Mouse (Mus musculus) thymus, adult 2 months (tissue): ENCODE results near the gene Dhx16. TPM values are rescaled to one million over a fixed set of nuclear protein-coding genes. Genes with fewer than 3 reads are reported as not detected.
A peak's percentile ranks its signal among the peaks of the same experiment; 100 is the strongest.

Source experiments
- DNase-seq: peaks from one replicate; pipeline ENCODE4 v3.0.0; 2021
- H3K27ac ChIP-seq: fragments of 200-500 bp; 2 replicates; pipeline ENCODE4 v1.5.1; 2012; ENCODE audit warnings: low read length, control low read depth; ENCODE audit not compliant: control insufficient read depth, insufficient read depth
- H3K27me3 ChIP-seq: fragments of 200-500 bp; 2 replicates; pipeline ENCODE4 v1.6.1; 2012; ENCODE audit warnings: mild to moderate bottlenecking, low read length, moderate library complexity, mixed read lengths; ENCODE audit not compliant: control insufficient read depth, insufficient read depth
- H3K36me3 ChIP-seq: fragments of 200-500 bp; 2 replicates; pipeline ENCODE4 v1.6.1; 2012; ENCODE audit warnings: mild to moderate bottlenecking, low read length, moderate library complexity; ENCODE audit not compliant: control insufficient read depth, insufficient read depth
- H3K4me1 ChIP-seq: fragments of 200-500 bp; replicated peaks from 2 replicates; pipeline ENCODE4 v1.6.1; 2012; ENCODE audit warnings: low read length; ENCODE audit not compliant: control insufficient read depth, insufficient read depth
- H3K4me3 ChIP-seq: fragments of 200-500 bp; 2 replicates; pipeline ENCODE4 v1.5.1; 2012; ENCODE audit warnings: mild to moderate bottlenecking, low read length, control low read depth, moderate library complexity; ENCODE audit not compliant: control insufficient read depth, insufficient read depth
- CTCF ChIP-seq: fragments of 200-500 bp; IDR thresholded peaks from 2 replicates; pipeline ENCODE4 v1.5.1; 2012; ENCODE audit warnings: mild to moderate bottlenecking, control low read depth, low read length, moderate library complexity, borderline replicate concordance; ENCODE audit not compliant: control insufficient read depth, poor library complexity, insufficient read depth; ENCODE audit errors: extremely low read depth
- POLR2A ChIP-seq: fragments of 200-500 bp; IDR thresholded peaks from 2 replicates; pipeline ENCODE4 v1.6.1; 2012; ENCODE audit warnings: mild to moderate bottlenecking, low read length, control low read depth, moderate library complexity; ENCODE audit not compliant: control insufficient read depth, poor library complexity, insufficient read depth; ENCODE audit errors: extremely low read depth
- WGBS: fragments of 180-500 bp; shearing (Covaris S2); methylation state at CpG from one replicate; pipeline ENCODE4 v1.1.7; 2018; 5-methylcytosine and 5-hydroxymethylcytosine counted together
- polyA plus RNA-seq: library from polyadenylated mRNA; depleted of rRNA; stranded (reverse); fragments of >200 nt; gene quantifications from 2 replicates; pipeline ENCODE4 v1.2.3, GENCODE M21; 2012; rRNA removed

Dhx16 gene
- 174 and 182 TPM in 2 replicates for polyA plus RNA-seq

DNA sequence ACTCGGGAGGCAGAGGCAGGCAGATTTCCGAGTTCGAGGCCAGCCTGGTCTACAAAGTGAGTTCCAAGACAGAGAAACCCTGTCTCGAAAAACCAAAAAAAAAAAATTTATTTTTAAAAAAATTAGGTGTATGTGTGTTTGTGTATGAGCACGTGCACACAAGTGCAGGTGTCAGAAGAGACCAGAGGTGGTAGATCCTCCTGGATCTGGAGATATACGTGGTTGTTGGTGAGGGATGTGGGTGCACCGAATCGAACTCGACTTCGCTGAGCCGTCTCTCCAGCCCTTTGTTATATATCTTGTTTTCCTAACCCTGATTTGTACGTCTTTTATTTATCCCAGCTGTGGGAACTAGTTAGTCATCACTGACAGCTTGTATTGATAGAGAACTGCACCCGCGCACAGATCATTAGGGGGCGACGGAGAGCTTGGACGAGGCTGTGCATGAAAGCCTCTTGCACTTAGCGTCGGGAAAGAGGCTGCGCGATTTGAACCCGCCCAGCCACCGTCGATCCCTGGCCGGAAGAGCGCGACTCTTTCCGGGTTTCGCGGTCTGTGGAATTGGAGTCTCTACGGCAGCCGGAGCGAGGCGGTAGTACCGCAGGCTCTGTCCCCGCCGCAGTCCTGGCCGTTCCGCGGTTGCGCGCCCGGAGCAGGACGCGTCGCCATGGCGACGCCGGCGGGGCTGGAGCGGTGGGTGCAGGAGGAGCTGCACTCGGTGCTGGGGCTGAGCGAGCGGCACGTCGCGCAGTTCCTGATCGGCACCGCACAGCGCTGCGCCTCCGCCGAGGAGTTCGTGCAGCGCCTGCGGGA is at the start of gene Dhx16:
Dhx16 (plus strand) TSS at position 575 of the 813 bp plus-strand sequence.
- Histone ChIP-seq H3K36me3 (peaks cover 34% of the 10 kb centered on the region), H3K4me3 (peak within 1 kb of the TSS; percentile 72), H3K27me3 (no peaks in the 10 kb centered on the region), H3K27ac (no peak within 1 kb of the TSS), H3K4me1 (peaks cover 7% of the 10 kb centered on the region)
- peak; percentile 97 for DNase-seq
- WGBS: 6% methylated on average over 66 of the region's 66 CpGs
- TF ChIP-seq POLR2A (0 out of 2 replicates have a peak, but pooled peaks have one; percentile 31), CTCF (peak; percentile 60; the same call in 1 of the 2 replicates)

GRCm38 (mm10) chr17:35832400-35833238 is 47.0 kb upstream of the Dhx16 start:
- DNase-seq: no peak
- Histone ChIP-seq H3K27me3 (no peaks in the 10 kb centered on the region), H3K4me1 (peaks cover 23% of the 10 kb centered on the region), H3K27ac (no peak overlapping the region), H3K4me3 (no peak overlapping the region), H3K36me3 (peaks cover 39% of the 10 kb centered on the region)
- WGBS: 97% methylated on average over 8 of the region's 8 CpGs
- TF ChIP-seq POLR2A: no peak
- TF ChIP-seq CTCF: no peak

DNA sequence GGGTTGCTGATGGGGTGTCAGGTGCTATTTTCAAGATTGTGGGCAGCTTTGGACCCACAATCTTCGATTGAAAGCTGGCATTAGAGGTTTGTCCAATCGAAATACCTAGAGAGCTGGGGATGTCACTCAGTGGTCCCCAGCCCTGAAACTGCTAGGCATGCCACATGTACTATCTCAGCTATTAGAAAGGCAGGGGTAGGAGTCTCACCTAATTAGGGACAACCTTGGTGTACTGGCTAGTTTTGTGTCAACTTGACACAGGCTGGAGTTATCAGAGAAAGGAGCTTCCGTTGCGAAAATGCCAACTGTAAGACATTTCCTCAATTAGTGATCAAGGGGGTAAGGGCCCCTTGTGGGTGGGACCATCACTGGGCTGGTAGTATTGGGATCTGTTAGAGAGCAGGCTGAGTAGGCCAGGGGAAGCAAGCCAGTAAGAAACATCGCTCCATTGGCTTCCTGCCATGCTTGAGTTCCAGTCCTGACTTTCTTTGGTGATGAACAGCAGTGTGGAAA is 46.3 kb upstream of the Dhx16 start:
- no peaks in the 10 kb centered on the region for H3K27me3 ChIP-seq
- DNase-seq: no peak
- H3K36me3 ChIP-seq: peaks cover 39% of the 10 kb centered on the region
- 72% methylated on average over 5 of the region's 5 CpGs for WGBS
- no peak overlapping the region for H3K27ac ChIP-seq
- peaks cover 23% of the 10 kb centered on the region for H3K4me1 ChIP-seq
- TF ChIP-seq POLR2A: no peak
- TF ChIP-seq CTCF: no peak
- no peak overlapping the region for H3K4me3 ChIP-seq

GRCm38 (mm10) chr17:35833894-35834293 is 45.7 kb upstream of the Dhx16 start:
- Histone ChIP-seq H3K27me3 (no peaks in the 10 kb centered on the region), H3K27ac (no peak overlapping the region), H3K4me1 (peaks cover 26% of the 10 kb centered on the region), H3K36me3 (peaks cover 39% of the 10 kb centered on the region), H3K4me3 (no peak overlapping the region)
- no peak for DNase-seq
- TF ChIP-seq POLR2A (no peak), CTCF (no peak)
- 84% methylated on average over 5 of the region's 5 CpGs for WGBS

- Histone ChIP-seq H3K4me3 (peak overlapping the region; percentile 8; the same call in 1 of the 2 replicates), H3K27me3 (no peaks in the 10 kb centered on the region), H3K36me3 (peaks cover 39% of the 10 kb centered on the region), H3K27ac (no peak overlapping the region), H3K4me1 (peaks cover 26% of the 10 kb centered on the region)
- peak; percentile 20 for DNase-seq
- TF ChIP-seq POLR2A: no peak
- TF ChIP-seq CTCF: no peak
- 76% methylated on average over 26 of the region's 26 CpGs for WGBS
Observed at GRCm38 (mm10) chr17:35834696-35835422, 44.8 kb upstream of the Dhx16 start.
